Mouse (Mus musculus) kidney, postnatal 4 days (tissue): Measurements from ENCODE around the gene Ly6g6c.

Experiments used
- DNase-seq, 2 experiments: peaks; one replicate each; pipeline ENCODE4 v3.0.0; 2021; ENCODE audit warnings: mixed read lengths in 2 of 2

Ly6g6c gene

GRCm38 (mm10) chr17:35064951-35065947 is at the start of gene Ly6g6c:
Gene Ly6g6c, plus strand, starts transcription at chr17:35065388.
- DNase-seq, result peak; percentile 77 to 87

DNA sequence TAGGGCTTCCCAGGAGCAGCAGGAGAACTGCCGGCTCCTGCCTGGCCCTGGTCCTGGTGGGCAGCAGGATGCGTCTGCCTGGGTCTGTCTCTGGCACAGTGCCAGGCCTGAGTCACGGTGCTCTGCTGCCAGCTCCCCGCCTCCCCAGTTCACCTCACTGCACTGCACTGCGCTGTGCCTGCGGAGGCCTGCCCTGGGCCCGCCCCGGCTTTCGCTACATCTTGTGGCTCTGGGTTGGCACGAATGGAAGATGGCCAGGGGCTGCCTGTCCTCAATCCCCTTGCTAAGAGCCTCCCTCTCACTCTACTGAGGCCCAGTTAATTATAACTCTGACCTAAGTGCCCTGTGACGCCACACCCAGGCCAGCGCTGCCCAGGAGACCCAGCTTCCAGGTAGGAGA is 48.8 kb upstream of the Ly6g6c start, which contains the start of gene Vwa7:
TSS of gene Vwa7 (plus strand) at position 204 of the 400 bp plus-strand sequence.
- DNase-seq, result peak; percentile 56 to 74

DNA sequence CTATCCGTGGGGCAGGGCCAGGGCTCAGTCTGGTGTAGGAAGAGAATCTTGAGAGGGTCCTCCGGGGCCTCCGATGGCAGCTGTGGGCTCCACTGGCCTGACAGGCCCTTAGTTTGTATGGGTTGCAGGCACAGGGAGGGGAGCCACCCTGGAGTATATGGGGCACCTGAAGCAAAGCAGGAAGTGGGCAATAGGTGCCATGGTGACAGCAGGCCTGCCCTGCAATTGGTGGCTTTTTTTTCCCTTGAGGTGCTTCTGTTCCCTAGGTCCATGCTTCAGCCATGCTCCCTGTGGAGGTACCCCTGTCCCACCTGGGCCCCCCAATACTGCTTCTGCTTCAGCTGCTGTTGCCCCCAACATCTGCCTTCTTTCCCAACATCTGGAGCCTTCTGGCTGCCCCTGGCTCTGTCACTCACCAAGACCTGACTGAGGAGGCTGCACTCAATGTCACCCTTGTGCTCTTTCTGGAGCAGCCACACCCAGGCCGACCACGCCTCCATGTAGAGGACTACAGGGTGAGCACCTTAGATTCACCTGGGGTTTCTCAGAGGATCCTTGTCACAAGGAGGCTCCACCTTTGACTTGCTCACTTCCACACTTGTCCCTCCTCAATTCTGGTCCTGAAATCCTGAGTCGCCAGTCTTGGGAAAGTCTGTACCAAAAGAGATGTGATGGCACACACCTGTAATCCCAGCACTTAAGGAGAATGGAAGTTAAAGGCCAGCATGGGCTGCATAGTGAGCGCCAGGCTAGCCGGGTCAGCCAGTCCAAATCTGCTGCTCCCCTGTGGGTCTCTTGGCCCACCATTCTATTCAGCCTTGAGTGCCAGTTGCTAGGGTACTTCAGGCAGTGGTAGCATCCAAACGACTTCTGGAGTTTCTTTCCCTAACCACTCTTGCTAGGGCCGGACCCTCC is 48.1 kb upstream of the Ly6g6c start:
- DNase-seq, result no peak

DNA sequence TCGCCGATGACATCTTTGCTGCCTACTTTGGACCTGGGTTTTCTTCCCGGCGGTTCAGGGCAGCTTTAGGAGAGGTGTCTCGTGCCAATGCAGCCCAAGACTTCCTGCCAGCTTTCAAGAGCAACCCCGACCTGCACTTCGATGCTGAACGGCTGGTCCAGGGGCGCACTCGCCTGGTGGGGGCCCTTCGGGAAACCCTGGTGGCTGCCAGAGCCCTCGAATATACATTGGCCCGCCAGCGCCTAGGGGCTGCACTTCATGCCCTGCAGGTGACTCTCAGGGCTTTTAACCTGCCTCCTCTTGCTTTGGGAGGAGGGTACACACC is 47.5 kb upstream of the Ly6g6c start:
- no peak for DNase-seq

DNA sequence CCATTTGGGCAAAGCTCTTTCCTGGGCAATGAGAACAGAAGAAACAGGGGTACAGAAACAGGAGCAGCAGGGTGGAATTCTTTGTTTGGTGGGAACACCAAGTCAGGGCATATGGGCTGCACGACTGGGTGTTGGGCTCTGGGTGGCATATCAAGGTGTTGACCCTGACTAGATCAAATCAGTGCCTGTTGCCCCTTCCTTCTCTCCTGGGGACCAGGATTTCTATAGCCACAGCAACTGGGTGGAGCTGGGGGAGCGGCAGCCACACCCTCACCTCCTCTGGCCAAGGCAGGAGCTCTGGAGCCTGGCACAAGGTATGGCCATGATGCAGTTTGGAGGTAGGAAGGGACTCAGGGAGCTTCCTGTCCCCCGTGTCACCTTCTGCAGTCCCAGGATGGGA is 47.0 kb upstream of the Ly6g6c start:
- DNase-seq, result no peak

GRCm38 (mm10) chr17:35019894-35020293 is 45.3 kb upstream of the Ly6g6c start:
- no peak for DNase-seq

DNA sequence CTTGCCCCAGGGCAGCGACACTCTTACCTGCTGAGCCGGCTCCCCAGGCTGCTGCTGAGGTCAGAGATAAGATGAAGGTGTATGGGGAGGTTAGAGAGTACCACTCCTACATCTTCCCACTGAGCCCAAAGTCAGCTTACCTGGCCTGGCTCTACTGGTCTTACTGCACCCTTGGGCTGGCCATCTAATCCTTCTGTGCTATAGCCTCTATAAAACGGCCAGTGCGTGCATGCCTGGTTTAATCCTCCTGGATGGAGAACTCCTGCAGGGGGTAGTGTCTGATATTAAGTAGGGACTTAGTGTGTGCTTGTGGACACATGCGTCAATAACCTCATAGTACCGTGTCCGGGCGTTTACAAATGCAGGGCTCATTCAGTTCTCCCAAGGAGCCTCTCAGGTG is 44.6 kb upstream of the Ly6g6c start:
- DNase-seq, result no peak

DNA sequence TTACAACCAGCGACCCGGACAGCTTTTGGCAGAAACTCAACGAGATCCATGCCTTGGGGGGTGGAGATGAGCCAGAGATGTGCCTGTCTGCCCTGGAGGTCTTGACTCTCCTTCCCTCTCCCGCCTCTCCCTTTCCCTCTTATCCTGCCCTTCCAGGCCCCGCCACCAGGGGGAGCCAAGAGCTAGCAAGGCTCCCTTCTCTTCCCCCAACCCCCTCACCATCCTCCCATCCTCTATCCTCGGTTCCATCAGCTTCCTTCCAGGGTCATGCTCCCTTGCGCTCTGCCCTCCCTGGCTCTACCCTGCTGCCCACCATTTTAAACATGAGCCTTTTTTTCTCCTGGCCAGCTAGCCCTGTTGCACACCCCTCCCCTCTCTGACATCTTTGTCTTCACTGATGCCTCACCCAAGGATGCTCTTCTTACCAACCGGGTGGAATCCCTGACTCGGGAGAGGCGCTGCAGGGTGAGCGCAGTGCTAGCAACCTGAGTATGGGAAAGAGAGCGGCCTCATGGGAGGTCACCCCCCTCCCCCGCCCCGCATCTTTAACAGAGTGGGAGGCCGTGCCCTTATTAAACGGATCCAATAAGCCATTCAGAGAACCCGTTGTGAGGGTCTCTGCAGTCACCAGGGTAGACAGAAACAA is 43.9 kb upstream of the Ly6g6c start:
- DNase-seq, result peak; percentile 94 to 95

GRCm38 (mm10) chr17:35021842-35022477 is 43.2 kb upstream of the Ly6g6c start:
- peak in 1 of 2 experiments; percentile 39 for DNase-seq

- DNase-seq, result no peak
Observed at GRCm38 (mm10) chr17:35022541-35023060, 42.6 kb upstream of the Ly6g6c start.

DNA sequence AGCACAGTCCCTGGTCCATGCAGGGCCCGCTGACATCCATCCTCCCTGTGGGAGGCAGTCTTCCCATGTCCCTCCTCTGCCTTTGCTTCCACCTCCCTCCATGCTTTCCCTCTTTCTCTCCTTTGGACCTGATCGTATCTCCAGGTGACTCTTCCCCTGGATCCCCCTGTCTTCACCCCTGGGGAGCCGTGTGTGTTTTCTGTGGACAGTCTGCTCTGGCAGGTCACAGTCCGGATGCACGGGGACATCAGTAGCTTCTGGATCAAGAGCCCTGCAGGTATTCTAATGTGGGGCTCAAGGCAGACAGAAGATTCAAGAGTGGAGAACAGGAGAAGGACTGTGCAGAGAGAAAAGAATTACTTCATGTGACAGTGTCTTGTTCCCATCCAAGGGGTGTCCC is 42.0 kb upstream of the Ly6g6c start:
- DNase-seq, result no peak

DNA sequence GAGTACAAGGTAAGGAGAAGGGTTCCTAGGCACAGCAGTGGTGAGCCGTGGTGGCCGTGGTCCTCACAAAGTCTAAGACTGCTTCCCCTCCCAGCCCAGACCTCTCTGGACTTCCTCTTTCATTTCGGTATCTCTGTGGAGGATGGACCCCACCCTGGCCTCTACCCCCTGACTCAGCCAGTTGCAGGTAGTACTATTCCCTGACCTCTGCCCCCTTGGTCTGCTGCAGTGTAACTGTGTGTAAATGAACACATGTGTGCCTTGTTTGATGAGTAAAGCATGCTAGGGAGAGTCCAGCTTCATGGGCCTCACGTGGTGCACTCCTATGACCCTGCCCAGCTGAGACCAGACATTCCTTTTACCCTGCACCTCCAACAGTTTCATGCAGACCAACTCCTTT is 41.4 kb upstream of the Ly6g6c start:
- no peak for DNase-seq

- DNase-seq, result no peak
Observed at GRCm38 (mm10) chr17:35024261-35024660, 40.9 kb upstream of the Ly6g6c start.

GRCm38 (mm10) chr17:35024691-35025488 is 40.3 kb upstream of the Ly6g6c start:
- peak in 1 of 2 experiments; percentile 55 for DNase-seq

DNA sequence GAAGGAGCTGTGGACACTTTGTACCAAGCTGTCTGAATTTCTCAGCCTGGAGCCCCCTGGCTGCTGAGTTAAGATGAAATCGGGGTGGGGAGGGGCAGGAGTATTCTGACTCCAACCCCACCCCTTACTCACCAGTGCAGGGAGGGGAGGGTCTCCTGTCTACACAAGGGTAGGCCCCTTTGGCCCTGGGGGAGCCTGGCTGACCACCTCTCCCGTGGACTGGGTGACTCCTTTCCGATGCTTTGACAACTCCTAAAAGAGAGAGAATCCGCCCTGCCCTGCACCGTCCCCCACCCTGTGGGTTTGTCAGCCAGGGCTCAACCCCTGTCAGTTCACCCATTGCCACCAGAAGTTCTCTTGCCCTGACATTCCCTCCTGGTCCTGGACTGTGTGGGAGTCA is 39.0 kb upstream of the Ly6g6c start:
- no peak for DNase-seq

DNA sequence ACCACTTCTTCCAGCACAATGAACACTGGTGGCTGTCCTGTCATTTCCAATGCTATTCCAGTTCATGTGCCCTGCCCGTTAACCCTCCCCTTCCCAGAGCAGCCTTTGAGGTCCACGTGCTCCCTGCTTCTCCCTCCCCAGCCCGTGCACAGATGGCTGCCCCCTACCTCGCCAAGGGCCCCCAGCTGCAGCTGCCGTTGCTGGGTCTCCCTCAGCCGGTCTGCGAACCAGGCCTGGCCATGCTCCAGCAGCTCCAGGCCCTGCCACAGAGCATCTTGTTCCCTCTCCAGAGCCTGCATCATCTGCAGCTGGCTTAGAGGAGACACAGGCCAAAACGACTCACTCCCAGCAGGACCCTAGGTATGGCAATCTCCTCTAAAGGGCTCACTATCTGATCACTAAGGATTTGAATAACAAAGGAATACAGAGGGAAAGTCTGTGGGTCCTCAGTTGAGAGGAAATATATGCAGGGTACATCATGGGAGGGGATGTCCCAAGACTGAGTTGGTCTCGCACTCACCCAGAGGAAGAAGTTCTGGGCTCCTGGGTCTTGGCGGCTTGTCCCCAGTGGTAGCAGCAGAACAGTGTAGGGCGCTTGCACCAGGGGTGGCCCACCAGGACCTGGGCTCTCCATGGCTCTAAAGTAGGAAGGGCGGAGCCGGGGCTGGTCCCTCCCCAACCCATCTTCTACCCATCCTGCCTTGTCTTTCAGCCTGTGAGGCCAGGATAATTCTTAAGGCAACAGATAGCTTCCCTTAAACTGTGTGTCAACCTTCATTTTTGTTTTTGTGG is 37.7 kb upstream of the Ly6g6c start, which contains the start of gene Sapcd1:
TSS of gene Sapcd1 (minus strand) at position 740 of the 792 bp plus-strand sequence.
- DNase-seq, result peak; percentile 42 to 43

- no peak for DNase-seq
Observed at GRCm38 (mm10) chr17:35028315-35028714, 36.9 kb upstream of the Ly6g6c start.

GRCm38 (mm10) chr17:35029691-35030532 is 35.3 kb upstream of the Ly6g6c start:
- DNase-seq, result peak in 1 of 2 experiments; percentile 54

- DNase-seq, result no peak
Observed at GRCm38 (mm10) chr17:35031272-35031671, 33.9 kb upstream of the Ly6g6c start.
